Mouse (Mus musculus): ENCODE data around the gene Olfr1501. TPM values are rescaled to one million over a fixed set of nuclear protein-coding genes. Genes with fewer than 3 reads are reported as not detected.
"Not testable (repeated sequence)": the region's sequence is repeated elsewhere in the genome, so short reads cannot be mapped to it uniquely, and the experiment has no call there.

Olfr1501 gene
- total and polyA plus RNA-seq, 2 experiments: not detected

- Histone ChIP-seq H3K4me3 (ENCODE audit: insufficient read depth, low read depth, low read length) (no peak within 1 kb of the TSS), H3K27me3 (ENCODE audit: control insufficient read depth, insufficient read depth, low read length) (no peaks in the 10 kb centered on the region), H3K36me3 (ENCODE audit: control insufficient read depth, insufficient read depth, low read length) (no peaks in the 10 kb centered on the region), H3K9ac (ENCODE audit: low read depth, low read length) (no peak within 1 kb of the TSS), H3K4me1 (ENCODE audit: control insufficient read depth, insufficient read depth, low read length) (no peaks in the 10 kb centered on the region), H3K27ac (replicated peaks; ENCODE audit: insufficient read depth, low read depth, low read length) (no peak within 1 kb of the TSS), H3K79me2 (ENCODE audit: control insufficient read depth, insufficient read depth, low read length) (no peaks in the 10 kb centered on the region)
- no peak for DNase-seq (ENCODE audit: extremely low read depth, low read depth, low spot score)
- no peak for TF ChIP-seq POLR2A (IDR thresholded peaks at IDR 0.05; ENCODE audit: extremely low read depth, insufficient read depth, low read length)
- no peak for TF ChIP-seq CTCF (IDR thresholded peaks at IDR 0.05; ENCODE audit: low read depth, low read length)
Measured at GRCm38 (mm10) chr19:13819347-13819746, 31.1 kb downstream of the Olfr1501 start, which contains the start of gene Olfr1499. Olfr1499 (minus strand) TSS chr19:13819447.

DNA sequence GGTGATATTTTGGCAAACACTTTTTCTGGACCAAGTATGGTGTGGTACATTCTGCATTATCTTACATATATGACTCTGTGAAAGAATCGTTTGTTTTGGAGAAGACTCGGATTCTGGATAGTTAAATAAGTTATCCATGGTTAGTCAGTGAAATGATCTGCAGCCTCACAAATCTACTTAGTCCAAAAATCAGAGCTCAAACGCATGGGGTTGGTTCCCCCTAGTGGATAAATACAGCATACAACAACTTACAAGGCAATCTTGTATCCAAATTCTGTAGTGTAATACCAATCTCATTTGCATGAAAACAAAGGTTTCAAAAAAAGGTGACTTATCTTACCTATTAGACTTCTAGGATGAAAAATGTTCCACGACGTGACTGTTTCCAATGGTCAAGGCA is 31.7 kb downstream of the Olfr1501 start:
- Histone ChIP-seq H3K4me1 (ENCODE audit: control insufficient read depth, insufficient read depth, low read length) (no peaks in the 10 kb centered on the region), H3K27me3 (ENCODE audit: control insufficient read depth, insufficient read depth, low read length) (no peaks in the 10 kb centered on the region), H3K79me2 (ENCODE audit: control insufficient read depth, insufficient read depth, low read length) (no peaks in the 10 kb centered on the region), H3K36me3 (ENCODE audit: control insufficient read depth, insufficient read depth, low read length) (no peaks in the 10 kb centered on the region), H3K4me3 (ENCODE audit: insufficient read depth, low read depth, low read length) (no peak overlapping the region), H3K27ac (replicated peaks; ENCODE audit: insufficient read depth, low read depth, low read length) (no peak overlapping the region), H3K9ac (ENCODE audit: low read depth, low read length) (no peak overlapping the region)
- 31% methylated on average over 5 of the region's 5 CpGs for WGBS
- peak; percentile 12 for DNase-seq (ENCODE audit: extremely low read depth, low read depth, low spot score)
- TF ChIP-seq POLR2A (IDR thresholded peaks at IDR 0.05; ENCODE audit: extremely low read depth, insufficient read depth, low read length): no peak
- 0 out of 2 replicates have a peak, but pooled peaks have one; percentile 12 for TF ChIP-seq CTCF (IDR thresholded peaks at IDR 0.05; ENCODE audit: low read depth, low read length)

DNA sequence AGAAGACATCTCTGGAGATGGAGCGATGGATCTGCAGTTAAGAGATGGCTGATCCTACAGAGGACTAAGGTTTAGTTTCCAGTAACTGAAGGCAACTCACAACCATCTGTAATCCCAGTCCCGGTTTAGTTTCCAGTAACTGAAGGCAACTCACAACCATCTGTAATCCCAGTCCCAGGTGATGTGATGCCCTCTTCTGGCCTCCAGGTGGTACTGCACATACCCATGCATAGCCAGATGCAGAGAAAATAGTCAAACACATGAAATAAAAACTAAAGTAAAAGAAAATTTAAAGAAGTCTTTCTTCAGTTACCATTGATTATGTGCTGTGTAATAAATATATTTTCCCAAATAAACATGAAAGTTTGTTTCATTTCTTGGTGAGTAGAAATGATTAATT is 37.7 kb downstream of the Olfr1501 start:
- Histone ChIP-seq H3K9ac (ENCODE audit: low read depth, low read length) (no peak overlapping the region), H3K79me2 (ENCODE audit: control insufficient read depth, insufficient read depth, low read length) (no peaks in the 10 kb centered on the region)
- TF ChIP-seq POLR2A (IDR thresholded peaks at IDR 0.05; ENCODE audit: extremely low read depth, insufficient read depth, low read length) (no peak), CTCF (IDR thresholded peaks at IDR 0.05; ENCODE audit: low read depth, low read length) (peak; percentile 8; the same call in 1 of the 2 replicates)

DNA sequence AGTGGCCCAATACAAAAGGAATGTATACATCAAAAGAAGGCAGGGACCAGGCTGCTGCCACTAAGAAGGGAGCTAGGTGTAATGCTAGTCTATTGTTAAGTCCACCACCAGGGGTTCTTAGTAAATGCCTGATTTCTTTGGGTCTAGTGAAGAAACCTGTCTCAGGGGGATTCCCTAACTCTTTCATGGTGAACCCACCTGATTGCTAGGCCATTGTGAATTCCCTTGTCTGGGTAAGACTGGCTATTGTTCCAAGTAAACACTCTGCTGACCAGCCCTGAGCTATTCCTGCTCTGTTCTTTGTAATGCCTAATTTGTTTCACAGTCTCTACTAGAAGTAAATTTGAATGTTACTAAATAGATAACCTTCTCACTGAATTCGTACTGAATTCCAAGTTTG is 45.0 kb downstream of the Olfr1501 start:
- H3K36me3 ChIP-seq (ENCODE audit: control insufficient read depth, insufficient read depth, low read length); H3K27ac ChIP-seq (replicated peaks; ENCODE audit: insufficient read depth, low read depth, low read length); H3K27me3 ChIP-seq (ENCODE audit: control insufficient read depth, insufficient read depth, low read length); H3K4me1 ChIP-seq (ENCODE audit: control insufficient read depth, insufficient read depth, low read length); H3K79me2 ChIP-seq (ENCODE audit: control insufficient read depth, insufficient read depth, low read length); H3K9ac ChIP-seq (ENCODE audit: low read depth, low read length); DNase-seq (ENCODE audit: extremely low read depth, low read depth, low spot score); H3K4me3 ChIP-seq (ENCODE audit: insufficient read depth, low read depth, low read length): not testable (repeated sequence)
- 51% methylated on average over 1 of the region's 1 CpGs for WGBS

More for the DNA sequence above, 37.7 kb downstream of the Olfr1501 start:
- Histone ChIP-seq H3K27ac (replicated peaks; ENCODE audit: insufficient read depth, low read depth, low read length) (no peak overlapping the region), H3K27me3 (ENCODE audit: control insufficient read depth, insufficient read depth, low read length) (no peaks in the 10 kb centered on the region), H3K36me3 (ENCODE audit: control insufficient read depth, insufficient read depth, low read length) (no peaks in the 10 kb centered on the region), H3K4me1 (ENCODE audit: control insufficient read depth, insufficient read depth, low read length) (no peaks in the 10 kb centered on the region), H3K4me3 (ENCODE audit: insufficient read depth, low read depth, low read length) (no peak overlapping the region)
- 58% methylated on average over 2 of the region's 2 CpGs for WGBS
- no peak for DNase-seq (ENCODE audit: extremely low read depth, low read depth, low spot score)

DNA sequence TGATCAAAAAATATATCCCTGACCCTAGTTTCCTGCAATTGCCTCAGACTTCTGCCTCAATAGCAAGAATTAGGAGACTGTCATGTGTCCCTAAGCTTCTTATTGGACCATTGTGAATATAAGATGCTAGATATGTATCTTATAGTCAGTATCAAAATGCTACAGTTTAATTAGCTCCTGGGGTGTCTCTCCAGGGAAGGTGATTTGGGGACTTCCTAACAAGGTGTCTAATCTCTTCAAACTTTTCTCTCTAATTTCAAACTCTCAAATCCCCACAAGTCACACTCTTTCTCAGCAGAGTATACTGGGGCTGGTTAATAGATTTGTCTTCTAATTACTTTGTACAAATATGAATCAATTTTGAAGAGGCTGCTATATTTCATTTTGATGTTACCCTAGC is 52.4 kb downstream of the Olfr1501 start, which contains the start of gene Olfr1497:
Olfr1497 (minus strand) TSS at position 101 of the 400 bp plus-strand sequence.
- Histone ChIP-seq H3K9ac (ENCODE audit: low read depth, low read length) (no peak within 1 kb of the TSS), H3K36me3 (ENCODE audit: control insufficient read depth, insufficient read depth, low read length) (no peaks in the 10 kb centered on the region), H3K4me3 (ENCODE audit: insufficient read depth, low read depth, low read length) (no peak within 1 kb of the TSS), H3K79me2 (ENCODE audit: control insufficient read depth, insufficient read depth, low read length) (no peaks in the 10 kb centered on the region), H3K27ac (replicated peaks; ENCODE audit: insufficient read depth, low read depth, low read length) (no peak within 1 kb of the TSS), H3K27me3 (ENCODE audit: control insufficient read depth, insufficient read depth, low read length) (no peaks in the 10 kb centered on the region), H3K4me1 (ENCODE audit: control insufficient read depth, insufficient read depth, low read length) (no peaks in the 10 kb centered on the region)
- TF ChIP-seq POLR2A (IDR thresholded peaks at IDR 0.05; ENCODE audit: extremely low read depth, insufficient read depth, low read length) (no peak), CTCF (IDR thresholded peaks at IDR 0.05; ENCODE audit: low read depth, low read length) (no peak)
- DNase-seq (ENCODE audit: extremely low read depth, low read depth, low spot score): no peak

Other genes starting within 250 kb of the Olfr1501 start
- gene Olfr1487, start 233.3 kb downstream of the Olfr1501 start, total RNA-seq (2014; rRNA removed): not detected in 2 replicates
- gene Olfr1487, start 233.3 kb downstream of the Olfr1501 start, polyA plus RNA-seq (2012; rRNA removed): not detected in 2 replicates
- gene Olfr1489, start 219.1 kb downstream of the Olfr1501 start, total RNA-seq (2014; rRNA removed): not detected in 2 replicates
- not detected in 2 replicates for gene Olfr1489, start 219.1 kb downstream of the Olfr1501 start, polyA plus RNA-seq (2012; rRNA removed)
- not detected in 2 replicates for gene Olfr1490, start 199.6 kb downstream of the Olfr1501 start, total RNA-seq (2014; rRNA removed)
- gene Olfr1490, start 199.6 kb downstream of the Olfr1501 start, polyA plus RNA-seq (2012; rRNA removed): not detected in 2 replicates
- gene Olfr1491, start 153.4 kb downstream of the Olfr1501 start, total RNA-seq (2014; rRNA removed): not detected in 2 replicates
- gene Olfr1491, start 153.4 kb downstream of the Olfr1501 start, polyA plus RNA-seq (2012; rRNA removed): not detected in 2 replicates
- not detected in 2 replicates for gene Olfr1493-ps1, start 127.4 kb downstream of the Olfr1501 start, total RNA-seq (2014; rRNA removed)
- gene Olfr1493-ps1, start 127.4 kb downstream of the Olfr1501 start, polyA plus RNA-seq (2012; rRNA removed): not detected in 2 replicates
- not detected in 2 replicates for gene Olfr1494, start 111.0 kb downstream of the Olfr1501 start, total RNA-seq (2014; rRNA removed)
- not detected in 2 replicates for gene Olfr1494, start 111.0 kb downstream of the Olfr1501 start, polyA plus RNA-seq (2012; rRNA removed)
- not detected in 2 replicates for gene Olfr1495, start 86.1 kb downstream of the Olfr1501 start, total RNA-seq (2014; rRNA removed)
- not detected in 2 replicates for gene Olfr1495, start 86.1 kb downstream of the Olfr1501 start, polyA plus RNA-seq (2012; rRNA removed)
- gene Olfr1496, start 72.8 kb downstream of the Olfr1501 start, total RNA-seq (2014; rRNA removed): not detected in 2 replicates
- gene Olfr1496, start 72.8 kb downstream of the Olfr1501 start, polyA plus RNA-seq (2012; rRNA removed): not detected in 2 replicates
- not detected in 2 replicates for gene Olfr1497, start 52.5 kb downstream of the Olfr1501 start, total RNA-seq (2014; rRNA removed)
- gene Olfr1497, start 52.5 kb downstream of the Olfr1501 start, polyA plus RNA-seq (2012; rRNA removed): not detected in 2 replicates
- gene Olfr1499, start 31.2 kb downstream of the Olfr1501 start, total RNA-seq (2014; rRNA removed): not detected in 2 replicates
- not detected in 2 replicates for gene Olfr1499, start 31.2 kb downstream of the Olfr1501 start, polyA plus RNA-seq (2012; rRNA removed)
- not detected in 2 replicates for gene Olfr1500, start 20.2 kb downstream of the Olfr1501 start, total RNA-seq (2014; rRNA removed)
- not detected in 2 replicates for gene Olfr1500, start 20.2 kb downstream of the Olfr1501 start, polyA plus RNA-seq (2012; rRNA removed)
- not detected in 2 replicates for gene Olfr1502, start 11.1 kb upstream of the Olfr1501 start, total RNA-seq (2014; rRNA removed)
- gene Olfr1502, start 11.1 kb upstream of the Olfr1501 start, polyA plus RNA-seq (2012; rRNA removed): not detected in 2 replicates
- gene Olfr1504, start 47.2 kb upstream of the Olfr1501 start, total RNA-seq (2014; rRNA removed): not detected in 2 replicates
- not detected in 2 replicates for gene Olfr1504, start 47.2 kb upstream of the Olfr1501 start, polyA plus RNA-seq (2012; rRNA removed)
- gene Olfr1505, start 62.8 kb upstream of the Olfr1501 start, total RNA-seq (2014; rRNA removed): not detected in 2 replicates
- not detected in 2 replicates for gene Olfr1505, start 62.8 kb upstream of the Olfr1501 start, polyA plus RNA-seq (2012; rRNA removed)

All from liver, adult 2 months (tissue).